Mouse (Mus musculus) forebrain, embryonic 12.5 days (tissue): ENCODE data around the gene Gm11020. TPM values are rescaled to one million over a fixed set of nuclear protein-coding genes. Genes with fewer than 3 reads are reported as not detected.

Experiments
- polyA plus RNA-seq: library from polyadenylated mRNA; unstranded; fragments of >200 nt; fragmentation: Nextera tagmentation; extraction: Ambion mirVana; gene quantifications from 2 replicates; pipeline ENCODE4 v1.2.1, GENCODE M21; 2016

The Gm11020 gene
- polyA plus RNA-seq, 1 experiment from 2014 or later, result not detected

Other genes with a start within 250 kb of the Gm11020 start
- gene Cdh5, start 219.9 kb upstream of the Gm11020 start, polyA plus RNA-seq, result 10.0 and 10.9 TPM in 2 replicates
- 0.31 and 0.82 TPM in 2 replicates for gene Bean1, start 151.1 kb upstream of the Gm11020 start, polyA plus RNA-seq
- gene Tk2, start 73.0 kb upstream of the Gm11020 start, polyA plus RNA-seq, result 35.4 and 35.9 TPM in 2 replicates
- gene Cklf, start 70.7 kb upstream of the Gm11020 start, polyA plus RNA-seq, result 39.6 and 45.2 TPM in 2 replicates
- not detected in 2 replicates for gene Cmtm2a, start 28.4 kb upstream of the Gm11020 start, polyA plus RNA-seq
- gene Gm45711, start 11.5 kb upstream of the Gm11020 start, polyA plus RNA-seq, result not detected in 2 replicates
- gene Cmtm1, start 11.4 kb upstream of the Gm11020 start, polyA plus RNA-seq, result not detected in 2 replicates
- not detected in 2 replicates for gene Cmtm2b, start 663 bp downstream of the Gm11020 start, polyA plus RNA-seq
- 51.3 and 59.9 TPM in 2 replicates for gene Cmtm3, start 17.8 kb downstream of the Gm11020 start, polyA plus RNA-seq
- 3.3 and 3.5 TPM in 2 replicates for gene Cmtm4, start 74.2 kb downstream of the Gm11020 start, polyA plus RNA-seq
- gene Dync1li2, start 121.5 kb downstream of the Gm11020 start, polyA plus RNA-seq, result 129 and 136 TPM in 2 replicates
- gene Terb1, start 188.3 kb downstream of the Gm11020 start, polyA plus RNA-seq, result 0.18 and 0.32 TPM in 2 replicates
- gene Nae1, start 213.1 kb downstream of the Gm11020 start, polyA plus RNA-seq, result 124 and 128 TPM in 2 replicates
- 1.5 and 1.6 TPM in 2 replicates for gene Car7, start 213.1 kb downstream of the Gm11020 start, polyA plus RNA-seq